Mouse (Mus musculus): ENCODE data around the gene Cmip.

DNA sequence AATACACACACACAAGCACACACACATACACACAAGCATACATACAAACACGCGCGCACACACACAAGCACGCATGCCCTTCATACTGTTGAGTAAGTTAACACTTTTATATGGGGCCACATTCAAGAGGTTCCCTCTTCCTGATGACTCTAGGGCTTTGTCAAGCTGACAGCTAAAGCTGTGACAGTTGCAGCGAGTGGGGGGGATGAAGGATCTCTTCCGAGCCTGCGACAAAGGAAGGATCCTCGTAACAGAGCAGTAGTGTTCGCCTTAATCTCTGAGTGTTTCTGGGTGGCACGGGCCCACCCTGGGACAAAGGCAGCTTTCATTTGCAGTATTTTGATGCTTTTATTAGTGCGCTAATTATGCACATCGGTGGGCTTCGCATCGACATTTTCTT lies 145.0 kb downstream of the Cmip start:
- TF ChIP-seq CTCF (IDR thresholded peaks at IDR 0.05; ENCODE audit: low read depth) = no peak
- TF ChIP-seq EP300 (IDR thresholded peaks at IDR 0.05; ENCODE audit: low read depth) = no peak

Measured in liver, postnatal 0 days (tissue).